Mouse (Mus musculus) cerebellum, adult (tissue): ENCODE measurements at regions not wholly inside any gene's neighbourhood (a gene's known extent, or its start where the extent isn't known, plus 50 kb on each side); places are given as distances from the start of the nearest gene placed in this dataset.
"Not testable (repeated sequence)": the region's sequence is repeated elsewhere in the genome, so short reads cannot be mapped to it uniquely, and the experiment has no call there.

Experiments
- ATAC-seq: cut with Nextera tagmentation; 2 replicates; pipeline ENCODE4 v1.9.2; 2017; ENCODE audit warnings: mild to moderate bottlenecking, moderate library complexity, mixed read lengths; ENCODE audit not compliant: insufficient number of reproducible peaks, low FRiP score, low TSS enrichment

DNA sequence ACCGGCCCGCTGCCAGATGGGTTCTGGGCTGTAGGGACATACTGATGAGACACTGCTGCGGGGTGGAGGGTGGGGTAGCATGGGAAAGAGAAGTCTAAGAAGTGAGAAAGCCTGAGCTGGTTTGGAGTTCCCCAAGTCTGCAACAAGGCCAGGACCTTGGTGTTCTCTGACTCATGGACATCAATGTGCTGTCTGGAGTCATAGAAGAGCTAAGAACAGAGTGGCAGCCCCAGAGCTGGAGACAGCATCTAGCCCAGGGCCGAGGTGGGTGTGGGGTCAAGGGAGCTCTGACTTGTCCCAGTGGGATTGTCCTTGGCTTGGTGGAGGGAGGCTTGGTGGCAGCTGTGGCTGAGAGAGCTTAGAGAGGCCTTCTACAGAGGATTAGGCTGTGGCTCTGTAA, 600.4 kb upstream of the Klhl29 start:
- ATAC-seq = no peak

DNA sequence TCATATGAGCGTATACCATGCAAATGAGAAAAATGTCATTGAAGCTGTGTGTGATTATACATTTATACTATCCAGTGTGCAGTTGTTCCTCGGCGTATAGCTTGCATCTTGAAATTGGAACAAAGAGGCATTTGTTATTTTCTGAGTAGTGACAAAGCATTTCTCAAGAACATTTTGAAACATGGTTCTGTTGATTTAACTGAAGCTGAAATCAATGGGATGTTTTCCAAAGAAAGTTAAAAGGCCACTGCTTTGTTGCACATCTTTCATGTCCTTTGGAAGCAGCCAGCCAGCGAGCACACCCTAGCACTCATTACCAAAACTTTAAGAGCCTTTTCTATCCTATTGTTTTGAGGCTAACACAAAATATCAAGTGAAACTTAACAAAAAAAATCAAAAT, 594.1 kb upstream of the Klhl29 start:
- ATAC-seq = no peak

DNA sequence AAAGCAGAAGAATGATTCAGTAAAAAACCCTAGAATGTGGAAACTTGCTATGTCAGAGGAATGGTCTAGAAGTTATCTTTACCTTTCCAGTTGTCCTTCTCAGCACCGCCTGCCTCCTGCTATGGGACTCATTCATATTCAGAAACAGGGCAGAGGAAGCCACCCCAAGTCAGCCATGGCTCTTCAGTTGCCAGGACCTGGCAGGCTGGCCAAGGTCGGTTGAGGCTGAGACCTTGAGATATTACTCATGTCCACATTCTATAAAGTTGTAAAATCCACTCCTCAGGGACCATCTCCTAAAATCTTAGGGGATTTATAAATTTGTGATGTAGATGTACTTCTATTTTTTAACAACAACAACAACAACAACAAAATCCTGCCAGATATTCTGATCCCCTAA, 580.7 kb upstream of the Klhl29 start:
- no peak for ATAC-seq

DNA sequence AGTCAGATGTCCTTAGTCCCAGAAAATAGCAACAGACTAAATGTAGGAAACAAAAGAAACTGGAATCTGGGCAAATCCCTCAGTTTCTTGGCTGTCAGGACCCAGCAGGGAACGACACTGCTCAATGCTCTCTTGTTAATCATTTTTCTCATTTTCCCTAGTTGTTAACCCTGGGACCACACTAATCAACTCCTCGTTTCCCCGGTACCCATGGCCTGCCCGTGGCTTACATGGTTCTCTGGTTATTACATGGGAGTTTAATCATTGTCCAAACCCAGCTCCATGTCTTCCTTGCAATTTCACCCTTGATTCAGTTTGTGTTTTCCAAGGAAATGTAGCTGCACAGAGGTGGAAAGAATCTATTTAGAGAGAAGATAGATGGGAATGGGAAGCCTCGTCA, 580.1 kb upstream of the Klhl29 start:
- no peak for ATAC-seq

DNA sequence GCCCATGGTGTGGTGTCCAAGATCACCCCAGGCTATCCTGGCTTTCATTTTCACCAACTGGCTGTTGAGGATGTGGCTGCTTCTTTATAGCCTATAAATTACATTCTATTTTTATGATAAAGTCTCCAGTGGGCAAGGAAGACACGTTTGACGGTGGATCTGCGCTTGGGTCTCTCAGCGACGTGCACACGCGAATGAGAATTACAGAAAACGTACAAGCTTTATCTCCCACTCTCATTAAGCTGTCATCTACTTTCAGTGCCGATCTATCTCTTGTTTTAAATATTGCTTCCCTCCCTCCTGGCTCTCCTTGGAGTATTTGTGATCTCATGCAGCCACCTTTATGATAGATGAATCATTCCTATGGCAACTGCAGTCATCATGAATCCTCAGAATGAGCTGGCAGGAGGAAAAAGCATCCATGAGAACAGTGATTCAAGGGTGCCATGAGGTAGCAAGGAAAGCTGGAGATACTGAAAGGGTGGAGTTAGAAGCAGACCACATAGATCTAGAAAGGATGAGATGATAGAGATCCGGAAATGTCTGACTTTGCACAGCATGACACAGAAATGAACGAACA, 568.0 kb upstream of the Klhl29 start:
- no peak; the same call in 1 of the 2 replicates for ATAC-seq

DNA sequence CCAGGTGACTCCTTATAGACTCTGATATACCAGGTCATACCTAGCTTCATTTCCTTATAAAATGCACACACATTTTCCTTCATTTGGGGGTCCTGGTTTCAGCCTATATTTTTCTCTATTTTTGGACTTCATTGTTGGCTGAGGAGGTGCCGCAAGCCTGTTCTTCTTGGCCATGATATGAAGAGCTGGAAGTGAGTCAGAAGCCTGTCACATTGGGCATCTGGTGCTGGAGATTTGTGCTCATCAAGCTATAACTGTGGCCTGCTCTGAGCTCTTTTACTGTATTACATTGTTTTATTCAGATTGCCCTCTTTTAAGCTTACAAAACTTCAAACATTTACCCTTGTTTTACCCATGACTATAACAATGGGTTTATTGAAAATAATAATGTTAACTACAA, 545.8 kb upstream of the Klhl29 start:
- ATAC-seq = peak; percentile 62

DNA sequence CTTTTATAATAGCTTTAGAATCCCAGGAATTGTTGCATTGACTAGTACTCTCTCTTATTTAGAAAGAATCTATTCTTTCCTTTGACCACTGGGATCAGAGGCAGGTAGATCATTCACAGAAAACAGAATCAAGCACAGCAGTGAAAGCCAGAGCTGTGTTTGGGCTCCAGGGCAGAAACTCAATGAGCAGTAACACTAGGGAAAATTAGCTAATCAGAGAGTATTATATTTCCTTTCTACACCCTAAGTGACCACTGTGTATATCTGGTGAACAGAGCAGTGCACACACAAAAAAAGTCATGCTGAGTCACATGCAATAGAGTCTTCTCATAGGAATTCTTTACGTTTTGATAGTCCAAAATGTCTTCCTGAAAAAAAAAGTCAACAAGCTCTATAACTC, 542.5 kb upstream of the Klhl29 start:
- no peak for ATAC-seq

DNA sequence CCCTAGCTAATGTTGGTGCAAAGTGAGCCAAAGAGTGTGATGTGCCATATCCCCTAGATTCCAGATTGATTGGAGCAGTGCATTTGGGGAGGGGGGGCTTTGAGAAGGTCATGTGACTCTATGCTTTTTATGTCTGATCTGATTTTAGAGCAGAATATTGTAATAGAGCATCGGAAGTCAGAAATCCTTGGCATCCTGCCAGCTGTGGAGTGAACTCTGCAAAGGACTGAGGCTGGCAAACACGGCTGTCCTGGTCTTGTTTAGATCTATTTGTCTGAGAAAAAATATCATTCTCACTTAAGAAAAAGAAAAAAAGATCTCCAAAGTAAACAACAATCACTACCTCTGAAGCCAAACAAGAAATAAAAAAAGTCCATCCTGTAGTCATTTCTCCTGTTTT, 530.8 kb upstream of the Klhl29 start:
- no peak for ATAC-seq

DNA sequence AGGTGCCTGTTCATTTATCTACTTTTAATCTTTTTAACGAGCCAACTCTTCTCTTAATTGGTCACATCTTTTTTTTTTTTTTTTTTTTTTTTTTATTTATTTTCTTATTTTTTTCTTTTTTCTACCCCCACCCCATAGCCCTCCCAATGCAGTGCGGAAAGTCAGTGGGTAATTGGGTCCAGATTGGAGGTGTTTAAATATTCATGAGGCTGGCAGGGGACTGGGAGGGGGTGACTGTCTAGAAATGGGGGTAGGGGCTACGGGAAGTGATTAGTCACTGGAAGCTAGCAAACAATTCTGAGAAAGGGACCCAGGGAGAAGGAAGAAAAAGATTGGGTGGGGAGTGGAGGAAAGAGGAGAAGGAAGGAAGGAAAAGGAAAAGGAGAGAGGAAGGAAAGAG, 516.3 kb upstream of the Klhl29 start:
- not testable (repeated sequence) for ATAC-seq

DNA sequence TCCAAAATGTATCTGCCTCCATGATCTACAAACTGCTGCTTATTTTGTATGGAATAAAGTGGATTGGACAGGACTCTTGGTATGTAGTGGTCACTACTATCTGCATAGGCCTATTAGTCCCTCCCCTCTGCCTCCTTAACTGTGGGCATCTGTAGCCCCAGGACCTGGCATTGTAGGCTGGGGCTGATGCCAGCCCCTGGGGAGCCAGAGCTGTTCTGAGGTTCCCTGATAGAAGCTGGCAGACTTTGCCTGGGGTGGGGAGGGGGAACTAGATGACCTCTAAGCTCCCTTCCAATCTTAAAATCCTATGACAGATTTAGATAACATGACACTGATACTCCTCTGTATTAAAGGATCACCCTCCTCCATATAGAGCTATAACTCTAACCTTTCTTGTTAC, 491.2 kb upstream of the Klhl29 start:
- ATAC-seq = no peak

DNA sequence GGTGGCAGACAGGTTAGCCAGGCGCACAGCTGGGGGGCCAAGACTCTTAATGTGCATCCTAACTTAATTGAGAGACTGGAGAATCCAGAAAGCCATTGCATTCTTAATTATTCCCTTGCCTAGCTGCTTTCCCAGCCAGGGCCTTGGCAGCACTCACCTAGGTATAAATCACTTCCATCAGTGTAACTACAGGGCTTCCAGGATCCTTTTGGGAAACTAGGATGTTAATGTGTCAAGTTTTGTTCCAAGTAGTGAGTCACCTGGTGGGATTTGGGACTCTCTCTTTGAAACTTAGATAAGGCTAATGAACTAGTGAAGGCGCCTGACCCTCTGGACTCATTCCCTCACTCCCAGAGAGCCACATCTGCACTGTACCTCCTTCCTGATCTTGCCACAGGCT, 484.3 kb upstream of the Klhl29 start:
- ATAC-seq = no peak

DNA sequence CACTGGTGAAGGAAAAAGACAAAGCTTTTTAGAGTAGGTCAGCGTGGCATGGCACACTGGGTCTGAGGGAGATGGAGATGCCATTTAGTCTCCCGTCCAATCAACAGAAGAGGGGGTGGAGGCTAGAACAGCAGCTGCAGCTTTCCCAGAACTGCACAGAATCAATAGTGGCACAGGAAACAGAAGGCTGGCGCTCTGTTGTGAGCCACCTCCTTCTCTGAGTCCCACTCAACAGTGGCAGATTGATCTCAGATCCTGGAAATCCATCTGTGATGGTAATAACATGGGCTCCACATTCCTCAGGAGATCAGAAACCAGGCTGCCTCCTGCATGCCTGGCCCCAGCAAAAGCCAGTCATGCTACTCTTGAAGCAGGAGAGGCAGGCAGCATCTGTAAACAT, 480.9 kb upstream of the Klhl29 start:
- no peak for ATAC-seq

DNA sequence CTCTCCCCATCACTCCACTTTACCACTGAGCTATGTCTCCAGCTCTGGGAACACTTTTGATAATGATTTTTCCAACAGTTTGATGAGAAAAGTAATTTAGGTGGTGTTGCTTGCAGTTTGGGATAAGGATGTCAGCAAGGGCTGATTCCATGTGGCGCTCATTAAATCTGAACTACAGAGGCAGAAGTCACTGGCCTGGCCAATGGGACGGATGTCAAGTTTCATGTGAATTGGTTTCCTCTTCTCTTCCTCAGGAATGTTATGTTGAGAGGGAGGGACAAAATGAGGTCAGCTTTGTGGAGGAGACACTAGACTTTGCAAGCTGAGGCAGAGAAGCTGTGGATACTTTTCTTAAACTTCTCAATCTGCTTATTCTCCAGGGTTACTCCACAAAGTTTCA, 434.9 kb upstream of the Klhl29 start:
- ATAC-seq = no peak

DNA sequence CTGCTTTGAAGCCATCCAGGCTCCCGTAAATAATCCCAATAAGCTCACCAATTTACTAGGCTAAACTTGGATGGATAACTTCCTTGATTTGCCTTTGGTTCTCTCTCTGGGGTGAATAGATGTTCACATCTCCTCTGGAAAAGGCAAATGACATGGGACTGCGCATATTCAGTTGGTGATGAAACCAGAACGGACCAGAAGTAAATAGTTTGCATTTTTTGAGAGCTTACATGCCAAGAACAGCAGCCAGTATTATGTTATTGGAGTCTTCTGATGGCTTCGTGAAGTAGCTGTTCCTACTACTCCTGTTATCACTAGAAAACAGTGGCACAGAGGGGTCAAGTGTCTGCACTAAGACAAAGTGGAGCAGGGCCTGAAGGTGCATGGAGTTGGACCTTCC, 434.5 kb upstream of the Klhl29 start:
- ATAC-seq = no peak

DNA sequence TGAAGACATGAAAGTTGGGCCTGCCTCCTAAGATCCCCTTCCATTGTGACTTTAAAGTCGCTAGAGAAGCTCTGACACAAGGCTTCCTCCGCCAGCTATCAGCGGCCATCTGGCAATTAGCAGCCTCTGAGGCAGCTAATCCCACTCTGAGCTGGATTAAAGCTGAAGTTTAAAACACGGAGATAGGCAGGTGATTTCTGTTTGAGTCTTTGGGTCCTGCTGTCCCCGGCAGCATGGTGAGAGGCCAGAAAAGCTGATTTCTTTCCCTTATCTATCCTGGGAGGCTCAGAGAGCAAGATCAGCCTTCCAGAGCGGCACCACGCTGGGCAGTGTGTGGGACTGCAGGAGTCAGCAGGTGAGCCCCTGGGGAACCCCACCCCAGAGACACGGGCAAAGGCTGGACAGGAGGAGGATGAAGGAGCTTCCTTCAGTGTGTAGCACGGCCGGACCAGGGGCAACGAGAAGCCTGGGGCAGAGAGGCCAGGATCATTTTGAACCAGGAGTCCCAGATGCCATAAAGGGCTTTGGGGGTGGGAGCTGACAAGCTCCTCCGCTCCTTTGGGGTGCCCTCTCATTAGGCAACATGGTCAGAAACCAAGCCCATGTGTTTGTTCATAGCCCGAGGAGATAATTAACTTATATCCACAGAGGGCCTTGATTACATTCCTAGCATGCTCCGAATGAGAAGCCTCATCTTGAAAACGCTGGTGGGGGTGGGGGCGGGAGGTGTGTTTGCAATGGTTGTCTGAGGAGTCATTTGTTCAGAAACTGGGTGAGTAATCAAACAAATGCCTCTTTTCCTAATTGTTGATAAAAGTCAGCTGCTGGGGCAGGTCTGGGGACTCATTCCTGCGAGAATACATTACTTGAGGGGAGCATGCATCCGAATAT, 432.8 kb upstream of the Klhl29 start:
- ATAC-seq = no peak

DNA sequence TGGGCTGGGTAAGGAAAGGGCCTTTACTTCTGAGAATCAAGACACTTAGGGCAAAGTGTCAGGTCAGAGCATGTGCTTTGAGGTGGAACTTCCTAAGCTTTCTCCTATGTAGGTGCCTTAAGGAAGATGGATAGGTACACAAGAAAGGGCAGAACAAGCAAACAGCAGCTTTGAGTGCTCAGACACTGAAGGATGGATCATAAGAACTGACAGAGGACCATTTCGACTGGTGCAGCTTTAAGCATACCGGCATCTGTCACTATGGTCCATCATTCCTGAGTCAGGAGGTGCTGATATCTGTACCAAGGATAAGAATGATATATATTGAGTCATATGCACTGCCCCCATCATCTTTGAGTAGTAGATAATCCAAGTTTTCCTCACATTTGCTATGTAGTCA, 430.2 kb upstream of the Klhl29 start:
- ATAC-seq = no peak

DNA sequence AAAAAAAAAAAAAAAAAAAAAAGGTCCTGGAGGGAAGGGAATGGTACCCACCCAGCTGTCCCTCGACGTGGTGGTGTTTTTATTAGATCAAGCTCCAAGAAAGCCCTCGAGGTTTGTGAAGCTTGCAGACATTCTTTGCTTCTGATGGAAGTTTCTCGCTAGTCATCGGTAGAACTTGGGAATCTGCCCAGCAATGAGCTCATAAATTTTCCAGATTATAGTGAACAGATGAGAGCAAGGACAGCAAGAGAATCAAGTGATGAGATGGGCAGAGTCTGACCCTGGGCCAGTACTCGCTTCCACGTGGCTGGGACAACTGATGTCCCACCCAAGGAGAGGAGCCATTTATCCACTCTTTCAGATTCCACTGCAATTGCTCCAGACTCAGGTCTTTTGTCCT, 417.6 kb upstream of the Klhl29 start:
- no peak for ATAC-seq

DNA sequence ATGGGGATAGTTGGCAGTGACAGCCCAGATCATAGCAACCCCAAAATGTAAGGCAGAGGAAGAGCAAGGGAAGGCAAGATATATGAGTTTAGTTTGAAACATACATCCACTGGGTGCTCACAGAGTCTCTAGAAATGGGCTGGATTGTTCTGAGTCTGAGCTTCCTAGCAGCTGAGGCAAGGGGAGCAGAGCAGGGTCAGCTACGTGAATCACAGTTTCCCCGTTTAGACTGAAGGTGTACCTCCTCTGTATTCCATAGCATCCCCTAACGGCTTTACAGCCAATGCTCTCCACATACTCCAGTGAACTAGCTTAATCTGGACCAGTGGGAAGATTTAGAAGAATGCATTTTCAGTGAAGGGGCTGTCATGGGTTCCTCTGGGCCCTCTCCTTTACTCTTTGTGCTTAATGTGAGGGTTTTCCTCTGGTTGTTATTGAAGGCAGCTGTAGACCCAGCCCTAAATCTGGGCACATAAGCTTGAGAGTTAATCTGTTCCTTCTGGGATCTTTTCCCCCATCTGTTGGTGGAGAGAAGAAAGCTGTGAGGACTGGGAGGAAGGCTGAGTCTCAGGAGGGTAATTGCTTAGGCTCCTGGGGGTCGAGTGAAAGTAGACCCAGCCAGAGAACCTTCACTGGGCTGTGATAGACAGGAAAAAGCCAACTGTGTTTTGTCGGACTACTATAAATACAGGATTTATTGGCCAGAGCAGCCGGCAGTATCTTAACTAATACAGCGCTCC, 411.8 kb upstream of the Klhl29 start:
- ATAC-seq = no peak

DNA sequence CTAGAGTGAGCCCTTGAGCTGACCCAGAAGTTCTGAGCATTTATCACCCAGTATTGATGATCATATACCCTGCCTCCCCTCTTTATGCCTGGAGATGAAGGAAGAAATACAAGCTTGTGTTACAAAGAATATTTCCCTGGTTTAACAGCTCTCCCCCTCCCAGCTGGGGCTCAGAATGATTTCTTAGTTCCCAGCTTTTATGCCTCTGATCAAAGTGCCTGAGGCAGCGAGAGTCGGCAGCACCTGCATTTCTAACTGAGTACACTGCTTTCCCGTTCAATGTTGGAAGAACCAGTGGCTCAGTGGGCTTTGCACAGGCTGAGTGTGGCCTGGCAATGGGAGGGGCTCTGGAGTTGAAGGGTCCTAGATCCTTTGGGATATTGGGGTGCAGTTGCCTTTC, 405.8 kb upstream of the Klhl29 start:
- no peak for ATAC-seq

DNA sequence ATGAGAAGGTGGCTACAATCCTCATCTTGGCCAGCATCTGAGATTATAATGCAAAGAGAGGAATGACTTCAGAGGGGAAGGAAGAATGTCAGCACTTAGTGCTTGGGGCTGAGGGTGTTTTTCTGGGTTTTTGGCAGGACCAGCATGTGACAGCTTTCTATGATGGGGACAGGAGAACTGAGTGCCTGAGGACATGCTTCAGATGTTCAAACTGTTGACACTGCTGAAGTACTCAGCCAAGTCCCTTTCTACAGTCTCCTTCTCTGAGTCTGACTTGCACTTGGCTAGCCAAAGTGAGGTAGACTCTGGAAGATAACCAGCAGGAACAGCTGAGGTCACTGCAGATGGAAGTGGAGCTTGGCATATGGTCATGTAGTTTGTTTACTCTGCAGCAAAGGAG, 402.1 kb upstream of the Klhl29 start:
- no peak for ATAC-seq

DNA sequence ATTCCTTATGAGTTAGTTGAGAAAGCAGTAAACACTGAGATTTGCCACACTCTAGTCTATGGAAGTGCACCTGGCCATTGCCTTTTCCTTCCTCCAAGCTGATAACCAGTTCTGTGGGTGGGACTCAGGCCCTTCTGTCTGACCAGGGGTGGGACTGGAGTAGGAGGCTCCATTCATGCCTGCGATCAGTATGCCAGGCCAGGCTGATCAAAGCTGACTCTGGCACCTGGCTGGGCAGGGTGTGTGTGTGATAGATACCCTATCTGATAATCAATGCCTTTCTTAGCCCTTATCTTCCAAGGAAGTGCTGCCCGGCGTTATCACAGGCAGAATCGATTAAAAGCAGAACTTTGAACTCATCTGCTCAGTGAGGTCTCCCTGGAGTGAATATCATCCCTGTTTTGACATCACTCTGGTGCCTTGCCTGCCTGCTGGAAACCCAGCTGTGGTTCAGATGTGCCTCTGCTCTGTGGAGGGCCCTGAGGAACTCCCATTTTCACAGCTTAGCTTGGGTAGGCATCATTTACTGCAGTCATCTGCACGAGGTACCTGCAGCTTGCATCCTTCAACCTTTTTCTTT, 396.0 kb upstream of the Klhl29 start:
- ATAC-seq = no peak
